Mouse (Mus musculus): ENCODE data around the gene Ube2d3. TPM values are rescaled to one million over a fixed set of nuclear protein-coding genes. Genes with fewer than 3 reads are reported as not detected.

Gene Ube2d3
- polyA plus RNA-seq, 1 experiment from 2014 or later, result 720 TPM

GRCm38 (mm10) chr3:135421310-135421594, 16.7 kb upstream of the Ube2d3 start:
- no peaks in the 10 kb centered on the region for H3K9me3 ChIP-seq (replicated peaks; ENCODE audit: control insufficient read depth, low read length)
- no peak overlapping the region for H3K27ac ChIP-seq (replicated peaks; ENCODE audit: low read depth, low read length)
- no peaks in the 10 kb centered on the region for H3K4me1 ChIP-seq (ENCODE audit: control insufficient read depth, insufficient read depth, low read length)
- no peaks in the 10 kb centered on the region for H3K36me3 ChIP-seq (replicated peaks; ENCODE audit: control insufficient read depth, insufficient read depth, low read depth, low read length)
- no peak overlapping the region for H3K4me3 ChIP-seq (ENCODE audit: low read depth, low read length)
- DNase-seq (ENCODE audit: low spot score) (no peak), ATAC-seq (replicated peaks; ENCODE audit: insufficient number of reproducible peaks, low FRiP score, low TSS enrichment, low read depth) (no peak)
- H3K4me2 ChIP-seq (ENCODE audit: low read depth, low read length), result no peak overlapping the region
- no peak overlapping the region for H3K9ac ChIP-seq (replicated peaks; ENCODE audit: low read length)
- no peaks in the 10 kb centered on the region for H3K27me3 ChIP-seq (ENCODE audit: control insufficient read depth, insufficient read depth, low read length)

- no peaks in the 10 kb centered on the region for H3K4me1 ChIP-seq (ENCODE audit: control insufficient read depth, insufficient read depth, low read length)
- no peaks in the 10 kb centered on the region for H3K27me3 ChIP-seq (ENCODE audit: control insufficient read depth, insufficient read depth, low read length)
- WGBS, result 29% methylated on average over 8 of the region's 8 CpGs
- peak overlapping the region; percentile 53 for H3K4me2 ChIP-seq (ENCODE audit: low read depth, low read length)
- H3K9me3 ChIP-seq (replicated peaks; ENCODE audit: control insufficient read depth, low read length), result no peaks in the 10 kb centered on the region
- peak overlapping the region; percentile 84 for H3K9ac ChIP-seq (replicated peaks; ENCODE audit: low read length)
- no peaks in the 10 kb centered on the region for H3K36me3 ChIP-seq (replicated peaks; ENCODE audit: control insufficient read depth, insufficient read depth, low read depth, low read length)
- DNase-seq (ENCODE audit: low spot score) (no peak), ATAC-seq (replicated peaks; ENCODE audit: insufficient number of reproducible peaks, low FRiP score, low TSS enrichment, low read depth) (no peak)
- peak overlapping the region; percentile 68 for H3K4me3 ChIP-seq (ENCODE audit: low read depth, low read length)
- H3K27ac ChIP-seq (replicated peaks; ENCODE audit: low read depth, low read length), result peak overlapping the region; percentile 87; the same call in 1 of the 2 replicates
Measured at GRCm38 (mm10) chr3:135422232-135422855, 15.6 kb upstream of the Ube2d3 start.

GRCm38 (mm10) chr3:135422856-135423607, 14.9 kb upstream of the Ube2d3 start:
- Histone ChIP-seq H3K27ac (replicated peaks; ENCODE audit: low read depth, low read length) (peak overlapping the region; percentile 87), H3K4me1 (ENCODE audit: control insufficient read depth, insufficient read depth, low read length) (no peaks in the 10 kb centered on the region), H3K4me2 (ENCODE audit: low read depth, low read length) (peak overlapping the region; percentile 53), H3K36me3 (replicated peaks; ENCODE audit: control insufficient read depth, insufficient read depth, low read depth, low read length) (no peaks in the 10 kb centered on the region), H3K4me3 (ENCODE audit: low read depth, low read length) (peak overlapping the region; percentile 68), H3K9me3 (replicated peaks; ENCODE audit: control insufficient read depth, low read length) (no peaks in the 10 kb centered on the region), H3K27me3 (ENCODE audit: control insufficient read depth, insufficient read depth, low read length) (no peaks in the 10 kb centered on the region), H3K9ac (replicated peaks; ENCODE audit: low read length) (peak overlapping the region; percentile 84)
- ATAC-seq (replicated peaks; ENCODE audit: insufficient number of reproducible peaks, low FRiP score, low TSS enrichment, low read depth), result peak; percentile 97
- peak; percentile 90 for DNase-seq (ENCODE audit: low spot score)
- under 1% methylated on average over 81 of the region's 103 CpGs for WGBS

DNA sequence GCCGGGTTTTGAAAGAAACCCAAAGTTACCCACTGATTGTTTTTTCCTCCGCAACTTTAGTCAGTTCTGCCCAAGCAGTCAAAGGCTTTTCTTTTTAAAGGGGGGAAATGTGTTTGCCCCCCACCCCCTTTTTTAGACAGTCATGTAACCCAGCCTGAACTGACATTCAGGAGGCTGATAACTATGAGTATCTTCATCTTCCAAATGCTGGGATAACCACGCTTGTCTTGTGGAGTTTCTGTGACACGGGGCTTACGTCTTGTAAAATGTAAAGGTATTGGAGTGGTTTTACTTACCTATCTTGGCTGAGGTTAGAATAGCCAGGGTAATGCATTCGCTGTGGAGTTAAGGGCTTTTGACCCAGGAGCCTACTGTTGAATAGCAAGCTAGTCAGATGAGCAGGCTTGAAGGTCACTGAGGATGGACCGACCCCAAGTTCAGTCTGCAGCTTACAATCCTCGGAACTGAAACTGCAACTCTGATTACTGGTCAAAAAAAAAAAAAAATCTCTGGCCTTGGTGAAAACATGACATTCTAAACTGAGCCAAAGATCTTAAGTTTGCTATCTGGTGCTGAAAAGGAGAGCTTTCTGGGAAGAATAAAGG, 14.2 kb upstream of the Ube2d3 start, which contains the start of gene Cisd2:
Gene Cisd2, minus strand, starts transcription at position 318 of the 605 bp plus-strand sequence.
- no peaks in the 10 kb centered on the region for H3K4me1 ChIP-seq (ENCODE audit: control insufficient read depth, insufficient read depth, low read length)

DNA sequence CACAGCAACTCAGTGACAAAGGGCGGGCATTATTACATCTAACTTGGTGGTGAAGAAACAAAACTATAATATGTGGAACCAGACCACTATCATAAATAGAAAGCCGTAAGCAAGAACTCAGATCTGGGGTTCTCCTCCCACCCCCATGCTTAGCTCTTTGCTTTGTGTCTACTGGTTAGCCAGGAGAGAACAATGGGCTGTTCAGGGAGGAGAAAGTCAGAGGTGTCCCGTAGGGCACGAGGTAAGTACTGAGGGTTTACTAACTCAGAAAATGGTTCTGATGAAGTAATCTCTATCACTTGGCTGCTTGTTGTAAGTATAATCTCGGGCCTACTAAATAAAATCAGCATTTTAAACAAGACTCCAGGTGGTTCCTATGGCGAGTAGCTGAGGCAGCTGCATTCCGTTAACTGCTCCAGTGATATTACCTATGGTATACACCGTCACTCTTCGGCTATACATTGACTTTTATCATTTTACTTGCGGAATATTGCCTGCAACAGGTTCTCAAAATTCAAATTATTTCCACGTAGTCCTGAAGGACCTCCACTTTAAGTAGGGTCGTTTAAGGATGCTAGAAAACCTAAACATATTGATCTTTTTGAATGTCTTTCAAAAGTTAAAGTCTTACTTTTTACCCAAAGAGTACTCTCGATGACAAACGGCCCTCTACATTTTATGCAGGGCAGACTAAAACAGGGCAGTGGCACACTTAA, 890 bp upstream of the Ube2d3 start:
- Histone ChIP-seq H3K9me3 (replicated peaks; ENCODE audit: control insufficient read depth, low read length) (no peaks in the 10 kb centered on the region), H3K9ac (replicated peaks; ENCODE audit: low read length) (peak overlapping the region; percentile 61), H3K27me3 (ENCODE audit: control insufficient read depth, insufficient read depth, low read length) (no peaks in the 10 kb centered on the region), H3K4me2 (ENCODE audit: low read depth, low read length) (peak overlapping the region; percentile 36), H3K36me3 (replicated peaks; ENCODE audit: control insufficient read depth, insufficient read depth, low read depth, low read length) (no peaks in the 10 kb centered on the region), H3K27ac (replicated peaks; ENCODE audit: low read depth, low read length) (peak overlapping the region; percentile 29; the same call in 1 of the 2 replicates), H3K4me3 (ENCODE audit: low read depth, low read length) (peak overlapping the region; percentile 80), H3K4me1 (ENCODE audit: control insufficient read depth, insufficient read depth, low read length) (no peaks in the 10 kb centered on the region)
- WGBS, result 40% methylated on average over 14 of the region's 14 CpGs
- DNase-seq (ENCODE audit: low spot score) (no peak), ATAC-seq (replicated peaks; ENCODE audit: insufficient number of reproducible peaks, low FRiP score, low TSS enrichment, low read depth) (no peak)

More for the DNA sequence above, 14.2 kb upstream of the Ube2d3 start, which contains the start of gene Cisd2:
- no peaks in the 10 kb centered on the region for H3K27me3 ChIP-seq (ENCODE audit: control insufficient read depth, insufficient read depth, low read length)
- no peaks in the 10 kb centered on the region for H3K36me3 ChIP-seq (replicated peaks; ENCODE audit: control insufficient read depth, insufficient read depth, low read depth, low read length)
- peak within 1 kb of the TSS; percentile 84 for H3K9ac ChIP-seq (replicated peaks; ENCODE audit: low read length)
- peak within 1 kb of the TSS; percentile 68 for H3K4me3 ChIP-seq (ENCODE audit: low read depth, low read length)
- 3% methylated on average over 8 of the region's 8 CpGs for WGBS
- peak within 1 kb of the TSS; percentile 53 for H3K4me2 ChIP-seq (ENCODE audit: low read depth, low read length)
- DNase-seq (ENCODE audit: low spot score), result no peak
- ATAC-seq (replicated peaks; ENCODE audit: insufficient number of reproducible peaks, low FRiP score, low TSS enrichment, low read depth), result peak; percentile 12; the same call in 1 of the 2 replicates
- H3K27ac ChIP-seq (replicated peaks; ENCODE audit: low read depth, low read length), result peak within 1 kb of the TSS; percentile 87
- H3K9me3 ChIP-seq (replicated peaks; ENCODE audit: control insufficient read depth, low read length), result no peaks in the 10 kb centered on the region

GRCm38 (mm10) chr3:135438531-135438912, 573 bp downstream of the Ube2d3 start:
- H3K9me3 ChIP-seq (replicated peaks; ENCODE audit: control insufficient read depth, low read length), result no peaks in the 10 kb centered on the region
- no peaks in the 10 kb centered on the region for H3K27me3 ChIP-seq (ENCODE audit: control insufficient read depth, insufficient read depth, low read length)
- H3K9ac ChIP-seq (replicated peaks; ENCODE audit: low read length), result peak overlapping the region; percentile 93
- peak overlapping the region; percentile 28 for H3K4me2 ChIP-seq (ENCODE audit: low read depth, low read length)
- peak; percentile 90 for DNase-seq (ENCODE audit: low spot score)
- 1% methylated on average over 39 of the region's 50 CpGs for WGBS
- peak overlapping the region; percentile 99 for H3K27ac ChIP-seq (replicated peaks; ENCODE audit: low read depth, low read length)
- H3K4me1 ChIP-seq (ENCODE audit: control insufficient read depth, insufficient read depth, low read length), result no peaks in the 10 kb centered on the region
- no peaks in the 10 kb centered on the region for H3K36me3 ChIP-seq (replicated peaks; ENCODE audit: control insufficient read depth, insufficient read depth, low read depth, low read length)
- peak overlapping the region; percentile 80 for H3K4me3 ChIP-seq (ENCODE audit: low read depth, low read length)
- ATAC-seq (replicated peaks; ENCODE audit: insufficient number of reproducible peaks, low FRiP score, low TSS enrichment, low read depth), result peak; percentile 87

- H3K36me3 ChIP-seq (replicated peaks; ENCODE audit: control insufficient read depth, insufficient read depth, low read depth, low read length), result no peaks in the 10 kb centered on the region
- H3K4me3 ChIP-seq (ENCODE audit: low read depth, low read length), result peak overlapping the region; percentile 80
- H3K4me2 ChIP-seq (ENCODE audit: low read depth, low read length), result peak overlapping the region; percentile 46
- DNase-seq (ENCODE audit: low spot score) (peak; percentile 78), ATAC-seq (replicated peaks; ENCODE audit: insufficient number of reproducible peaks, low FRiP score, low TSS enrichment, low read depth) (peak; percentile 66)
- under 1% methylated on average over 45 of the region's 76 CpGs for WGBS
- peak overlapping the region; percentile 93 for H3K9ac ChIP-seq (replicated peaks; ENCODE audit: low read length)
- peak overlapping the region; percentile 99 for H3K27ac ChIP-seq (replicated peaks; ENCODE audit: low read depth, low read length)
- no peaks in the 10 kb centered on the region for H3K9me3 ChIP-seq (replicated peaks; ENCODE audit: control insufficient read depth, low read length)
- no peaks in the 10 kb centered on the region for H3K4me1 ChIP-seq (ENCODE audit: control insufficient read depth, insufficient read depth, low read length)
- no peaks in the 10 kb centered on the region for H3K27me3 ChIP-seq (ENCODE audit: control insufficient read depth, insufficient read depth, low read length)
Measured at GRCm38 (mm10) chr3:135438913-135439531, 1.1 kb downstream of the Ube2d3 start.
